Mouse (Mus musculus) myocyte (in vitro differentiated cells): ENCODE measurements around the gene Tmem239. TPM values are rescaled to one million over a fixed set of nuclear protein-coding genes. Genes with fewer than 3 reads are reported as not detected.

ENCODE experiments used
- H3K27me3 ChIP-seq: one replicate; pipeline ENCODE4 v1.6.1; 2011; ENCODE audit not compliant: control insufficient read depth, insufficient read depth, insufficient read length
- H3K36me3 ChIP-seq: one replicate; pipeline ENCODE4 v1.6.1; 2011; ENCODE audit not compliant: control insufficient read depth, insufficient read depth
- H3K4me2 ChIP-seq: one replicate; pipeline ENCODE4 v1.6.1; 2011; ENCODE audit warnings: low read depth, control low read depth
- H3K4me3 ChIP-seq: one replicate; pipeline ENCODE4 v1.5.1; 2011; ENCODE audit warnings: mild to moderate bottlenecking, control low read depth, moderate library complexity
- H3K79me2 ChIP-seq: one replicate; pipeline ENCODE4 v1.6.1; 2011; ENCODE audit not compliant: control insufficient read depth, insufficient read depth
- H3ac ChIP-seq: one replicate; pipeline ENCODE4 v1.6.1; 2011; ENCODE audit not compliant: control insufficient read depth, insufficient read length
- CEBPB ChIP-seq: IDR thresholded peaks from 2 replicates; pipeline ENCODE4 v1.6.1; 2011; ENCODE audit warnings: mild to moderate bottlenecking, moderate library complexity; ENCODE audit not compliant: poor library complexity, insufficient read depth, severe bottlenecking
- E2F4 ChIP-seq: IDR thresholded peaks from one replicate; pipeline ENCODE4 v1.6.1; 2011; ENCODE audit warnings: mild to moderate bottlenecking, control low read depth, moderate library complexity; ENCODE audit not compliant: insufficient read depth
- MAX ChIP-seq: IDR thresholded peaks from one replicate; pipeline ENCODE4 v1.6.1; 2011; ENCODE audit warnings: low read depth, mild to moderate bottlenecking, control low read depth
- MYOD1 ChIP-seq, 3 experiments: IDR thresholded peaks; one replicate each; pipeline ENCODE4 v1.6.1; 2011; ENCODE audit warnings: control low read depth in 2 of 3, low read depth in 2 of 3, mild to moderate bottlenecking in 2 of 3, moderate library complexity in 1 of 3; ENCODE audit not compliant: insufficient read length in 2 of 3, control insufficient read depth in 1 of 3
- MYOG ChIP-seq, 3 experiments: IDR thresholded peaks; one replicate each; pipeline ENCODE4 v1.6.1; 2011; ENCODE audit warnings: control low read depth in 2 of 3, low read depth in 2 of 3, mild to moderate bottlenecking in 2 of 3; ENCODE audit not compliant: insufficient read length in 2 of 3, control insufficient read depth in 1 of 3, insufficient read depth in 1 of 3
- POLR2A ChIP-seq: IDR thresholded peaks from one replicate; pipeline ENCODE4 v1.6.1; 2011; ENCODE audit warnings: low read depth, mild to moderate bottlenecking, control low read depth, moderate library complexity; ENCODE audit not compliant: insufficient read length
- POLR2AphosphoS2 ChIP-seq: IDR thresholded peaks from one replicate; pipeline ENCODE4 v1.6.1; 2011; ENCODE audit warnings: low read depth, control low read depth; ENCODE audit not compliant: insufficient read length
- REST ChIP-seq: IDR thresholded peaks from one replicate; pipeline ENCODE4 v1.6.1; 2011; ENCODE audit warnings: mild to moderate bottlenecking, control low read depth, moderate library complexity; ENCODE audit not compliant: insufficient read depth, insufficient read length
- SRF ChIP-seq: IDR thresholded peaks from one replicate; pipeline ENCODE4 v1.6.1; 2011; ENCODE audit warnings: low read depth; ENCODE audit not compliant: control insufficient read depth, insufficient read length
- TCF12 ChIP-seq: IDR thresholded peaks from one replicate; pipeline ENCODE4 v1.6.1; 2011; ENCODE audit warnings: mild to moderate bottlenecking, control low read depth; ENCODE audit not compliant: poor library complexity, insufficient read depth, severe bottlenecking
- TCF3 ChIP-seq: IDR thresholded peaks from one replicate; pipeline ENCODE4 v1.6.1; 2011; ENCODE audit warnings: low read depth, control low read depth; ENCODE audit not compliant: insufficient read length
- USF1 ChIP-seq: IDR thresholded peaks from one replicate; pipeline ENCODE4 v1.6.1; 2011; ENCODE audit warnings: low read depth, mild to moderate bottlenecking, control low read depth, moderate library complexity
- polyA plus RNA-seq: library from polyadenylated mRNA; unstranded; fragments of >200 nt; fragmentation: generic; extraction: Trizol; gene quantifications from one replicate; pipeline ENCODE4 v1.2.1, GENCODE M21; 2012; ENCODE audit warnings: missing spikeins

Gene Tmem239
- polyA plus RNA-seq, 1 experiment: not detected

- Histone ChIP-seq H3K4me3 (no peak within 1 kb of the TSS), H3K79me2 (no peaks in the 10 kb centered on the region), H3K4me2 (no peak within 1 kb of the TSS)
These were observed 1.3 kb upstream of the Tmem239 start, which contains the start of the genes Gm28372 and 1700020A23Rik for GRCm38 (mm10) chr2:130404939-130405338. Gene Gm28372 (plus strand): TSS chr2:130405239. Gene 1700020A23Rik (plus strand): TSS chr2:130405259.

DNA sequence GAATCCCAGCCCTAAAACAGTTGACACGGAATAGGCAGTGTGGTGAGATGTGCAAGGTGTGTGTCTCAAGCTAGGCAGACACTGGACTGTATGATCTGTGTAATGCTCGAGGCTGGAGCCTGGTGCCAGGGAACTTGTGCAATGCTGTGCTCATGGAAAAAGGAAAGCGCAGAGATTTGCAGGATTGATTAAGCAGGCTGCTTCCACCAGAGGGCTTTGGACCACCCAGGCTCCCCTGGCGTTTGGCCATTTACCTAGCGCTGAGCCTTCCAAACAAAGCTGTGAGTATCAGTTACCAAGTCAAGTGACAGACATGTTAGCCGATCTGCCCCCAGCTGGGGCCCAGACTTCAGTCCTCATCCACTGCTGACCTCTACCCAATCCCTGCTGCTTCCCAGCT, 1.9 kb downstream of the Tmem239 start:
- no peak overlapping the region for H3ac ChIP-seq
- no peaks in the 10 kb centered on the region for H3K79me2 ChIP-seq
- no peaks in the 10 kb centered on the region for H3K36me3 ChIP-seq
- H3K4me2 ChIP-seq: no peak overlapping the region
- H3K27me3 ChIP-seq: no peaks in the 10 kb centered on the region
- no peak overlapping the region for H3K4me3 ChIP-seq
- TF ChIP-seq MYOD1 (IDR thresholded peaks at IDR 0.05; ENCODE audit: control insufficient read depth in 1 of 3, insufficient read length in 2 of 3, low read depth in 2 of 3): no peak
- TF ChIP-seq MAX: no peak

More at GRCm38 (mm10) chr2:130404939-130405338, 1.3 kb upstream of the Tmem239 start, which contains the start of the genes Gm28372 and 1700020A23Rik:
- no peak for TF ChIP-seq E2F4
- no peak for TF ChIP-seq USF1
- no peak for TF ChIP-seq MAX
- TF ChIP-seq TCF12: no peak
- TF ChIP-seq REST: no peak
- no peak for TF ChIP-seq CEBPB
- no peaks in the 10 kb centered on the region for H3K27me3 ChIP-seq
- no peak within 1 kb of the TSS for H3ac ChIP-seq
- H3K36me3 ChIP-seq: no peaks in the 10 kb centered on the region

GRCm38 (mm10) chr2:130411558-130412495, 5.5 kb downstream of the Tmem239 start:
- Histone ChIP-seq H3K4me2 (no peak overlapping the region), H3K36me3 (no peaks in the 10 kb centered on the region), H3K27me3 (no peaks in the 10 kb centered on the region), H3K79me2 (no peaks in the 10 kb centered on the region), H3ac (no peak overlapping the region), H3K4me3 (no peak overlapping the region)
- TF ChIP-seq MYOG (IDR thresholded peaks at IDR 0.05; ENCODE audit: control insufficient read depth in 1 of 3, insufficient read depth in 1 of 3, insufficient read length in 2 of 3, low read depth in 2 of 3) (no peak), MAX (no peak), MYOD1 (IDR thresholded peaks at IDR 0.05; ENCODE audit: control insufficient read depth in 1 of 3, insufficient read length in 2 of 3, low read depth in 2 of 3) (no peak), SRF (no peak), REST (no peak), TCF12 (no peak), E2F4 (no peak)

DNA sequence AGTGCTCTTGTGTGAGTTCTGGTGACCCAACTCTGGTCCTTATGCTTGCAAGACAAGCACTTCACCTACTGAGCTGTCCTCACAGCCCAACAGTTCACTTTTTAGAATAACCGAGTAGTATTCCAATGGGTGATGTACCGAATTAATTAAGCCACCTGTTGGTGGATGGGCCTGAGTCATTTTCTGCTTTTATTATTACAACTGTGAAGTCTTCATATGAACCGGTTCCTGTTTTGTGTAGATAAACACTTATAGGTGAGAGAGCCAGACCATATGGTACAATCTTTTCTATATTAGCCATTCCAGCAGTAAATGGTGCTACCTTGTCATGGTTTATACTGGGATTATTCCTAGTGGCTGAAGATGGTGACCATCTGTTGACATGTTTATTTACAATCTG, 6.5 kb downstream of the Tmem239 start:
- Histone ChIP-seq H3K79me2 (no peaks in the 10 kb centered on the region), H3K36me3 (no peaks in the 10 kb centered on the region), H3ac (no peak overlapping the region), H3K4me3 (no peak overlapping the region), H3K4me2 (no peak overlapping the region), H3K27me3 (no peaks in the 10 kb centered on the region)
- TF ChIP-seq CEBPB (no peak), USF1 (no peak), MAX (no peak), POLR2AphosphoS2 (no peak), TCF12 (no peak), POLR2A (no peak), MYOD1 (IDR thresholded peaks at IDR 0.05; ENCODE audit: control insufficient read depth in 1 of 3, insufficient read length in 2 of 3, low read depth in 2 of 3) (no peak), REST (no peak), MYOG (IDR thresholded peaks at IDR 0.05; ENCODE audit: control insufficient read depth in 1 of 3, insufficient read depth in 1 of 3, insufficient read length in 2 of 3, low read depth in 2 of 3) (no peak)

- H3K4me2 ChIP-seq: no peak overlapping the region
- no peak overlapping the region for H3ac ChIP-seq
- no peaks in the 10 kb centered on the region for H3K79me2 ChIP-seq
- H3K27me3 ChIP-seq: no peaks in the 10 kb centered on the region
- H3K36me3 ChIP-seq: no peaks in the 10 kb centered on the region
- no peak overlapping the region for H3K4me3 ChIP-seq
- no peak for TF ChIP-seq CEBPB
- no peak for TF ChIP-seq TCF3
- no peak for TF ChIP-seq TCF12
- no peak for TF ChIP-seq SRF
- no peak for TF ChIP-seq MYOD1 (IDR thresholded peaks at IDR 0.05; ENCODE audit: control insufficient read depth in 1 of 3, insufficient read length in 2 of 3, low read depth in 2 of 3)
- no peak for TF ChIP-seq MAX
- TF ChIP-seq E2F4: no peak
- no peak for TF ChIP-seq MYOG (IDR thresholded peaks at IDR 0.05; ENCODE audit: control insufficient read depth in 1 of 3, insufficient read depth in 1 of 3, insufficient read length in 2 of 3, low read depth in 2 of 3)
- no peak for TF ChIP-seq REST
- no peak for TF ChIP-seq POLR2AphosphoS2
- TF ChIP-seq POLR2A: no peak
- TF ChIP-seq USF1: no peak
These were observed 8.0 kb downstream of the Tmem239 start for GRCm38 (mm10) chr2:130414094-130414856.
